Mouse (Mus musculus): Measurements from ENCODE around the gene Vmn1r115. TPM values are rescaled to one million over a fixed set of nuclear protein-coding genes. Genes with fewer than 3 reads are reported as not detected.
"Not testable (repeated sequence)": the region's sequence is repeated elsewhere in the genome, so short reads cannot be mapped to it uniquely, and the experiment has no call there.

Gene Vmn1r115
- not detected in 2 replicates for polyA plus RNA-seq (2015; fragmentation: Nextera tagmentation; extraction: Ambion mirVana)

DNA sequence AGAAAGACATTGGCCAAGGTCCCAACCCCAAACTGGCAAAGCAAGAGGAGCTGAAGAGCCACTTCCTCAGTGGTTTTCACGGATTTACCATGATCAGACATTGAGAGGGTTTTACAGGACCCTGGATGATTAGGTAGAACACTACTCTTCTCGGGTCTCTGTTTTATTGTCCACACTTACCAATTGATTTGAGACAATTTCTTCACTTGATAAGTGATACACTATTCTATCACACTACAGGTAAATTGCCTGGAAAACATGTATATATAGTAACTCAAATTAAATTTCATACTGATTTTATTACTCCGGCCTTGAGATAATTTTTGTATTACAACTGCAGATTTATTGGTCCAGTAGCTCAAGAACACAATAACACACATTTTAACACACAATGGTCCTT is at the start of gene Vmn1r115:
Gene Vmn1r115 (minus strand): TSS at position 101 of the 400 bp plus-strand sequence.
- not testable (repeated sequence) for H3K4me3 ChIP-seq; H3K9me3 ChIP-seq; H3K9ac ChIP-seq; H3K27me3 ChIP-seq; H3K4me1 ChIP-seq (replicated peaks); H3K4me2 ChIP-seq; H3K27ac ChIP-seq; ATAC-seq (ENCODE audit: low FRiP score); H3K36me3 ChIP-seq
- WGBS, result 91% methylated on average over 1 of the region's 3 CpGs

DNA sequence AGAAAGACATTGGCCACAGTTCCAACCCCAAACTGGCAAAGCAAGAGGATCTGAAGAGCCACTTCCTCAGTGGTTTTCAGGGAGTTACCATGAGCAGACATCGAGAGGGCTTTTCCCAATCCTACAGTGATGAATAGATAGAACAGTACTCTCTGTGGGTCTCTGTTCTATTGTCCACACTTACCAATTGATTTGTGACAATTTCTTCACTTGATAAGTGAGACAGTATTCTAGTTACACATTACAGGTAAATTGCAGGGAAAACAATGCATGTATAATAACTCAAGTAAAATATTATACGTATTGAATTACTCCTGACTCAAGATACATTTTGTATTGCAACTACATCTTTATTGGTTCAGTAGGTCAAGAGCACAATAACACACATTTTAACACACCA is 39.2 kb upstream of the Vmn1r115 start, which contains the start of gene Vmn1r117:
Gene Vmn1r117 (minus strand): TSS at position 101 of the 400 bp plus-strand sequence.
- not testable (repeated sequence) for H3K4me1 ChIP-seq (replicated peaks); H3K36me3 ChIP-seq; ATAC-seq (ENCODE audit: low FRiP score); H3K4me3 ChIP-seq; H3K9ac ChIP-seq; H3K27ac ChIP-seq; H3K27me3 ChIP-seq; H3K4me2 ChIP-seq; H3K9me3 ChIP-seq
- WGBS, result no CpG with 5 or more reads among the region's 2 CpGs

DNA sequence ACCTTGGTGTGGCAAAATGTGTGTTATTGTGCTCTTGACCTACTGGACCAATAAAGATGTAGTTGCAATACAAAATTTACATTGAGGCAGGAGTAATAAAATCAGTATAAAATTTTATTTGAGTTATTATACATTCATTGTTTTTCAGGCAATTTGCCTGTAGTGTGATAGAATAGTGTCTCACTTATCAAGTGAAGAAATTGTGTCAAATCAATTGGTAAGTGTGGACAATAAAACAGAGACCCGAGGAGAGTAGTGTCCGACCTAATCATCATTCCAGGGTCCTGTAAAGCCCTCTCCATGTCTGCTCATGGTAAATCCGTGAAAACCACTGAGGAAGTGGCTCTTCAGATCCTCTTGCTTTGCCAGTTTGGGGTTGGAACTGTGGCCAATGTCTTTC is 27.2 kb upstream of the Vmn1r115 start, which contains the start of gene Vmn1r116:
Gene Vmn1r116 (plus strand): TSS at position 301 of the 400 bp plus-strand sequence.
- not testable (repeated sequence) for H3K9ac ChIP-seq; H3K27me3 ChIP-seq; H3K4me2 ChIP-seq; H3K36me3 ChIP-seq; H3K4me1 ChIP-seq (replicated peaks); H3K27ac ChIP-seq; H3K4me3 ChIP-seq; H3K9me3 ChIP-seq; ATAC-seq (ENCODE audit: low FRiP score)
- WGBS, result 68% methylated on average over 3 of the region's 3 CpGs

DNA sequence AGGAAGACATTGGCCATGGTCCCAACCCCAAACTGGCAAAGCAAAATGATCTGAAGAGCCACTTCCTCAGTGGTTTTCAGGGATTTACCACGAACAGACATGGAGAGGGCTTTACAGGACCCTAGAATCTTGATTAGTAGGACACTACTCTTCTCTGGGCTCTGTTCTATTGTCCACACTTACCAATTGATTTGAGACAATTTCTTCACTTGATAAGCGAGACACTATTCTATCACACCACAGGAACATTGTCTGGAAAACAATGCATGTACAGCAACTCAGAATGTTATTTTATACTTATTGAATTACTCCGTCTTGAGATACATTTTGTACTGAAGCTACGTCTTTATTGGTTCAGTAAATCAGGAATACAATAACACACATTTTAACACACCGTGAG is 32.7 kb downstream of the Vmn1r115 start, which contains the start of gene Vmn1r114:
Gene Vmn1r114 (minus strand): TSS at position 101 of the 400 bp plus-strand sequence.
- not testable (repeated sequence) for H3K9ac ChIP-seq; H3K4me3 ChIP-seq; H3K27ac ChIP-seq; H3K4me1 ChIP-seq (replicated peaks); H3K36me3 ChIP-seq; H3K27me3 ChIP-seq; H3K9me3 ChIP-seq; H3K4me2 ChIP-seq; ATAC-seq (ENCODE audit: low FRiP score)
- WGBS, result no CpG with 5 or more reads among the region's 5 CpGs

Other genes with a start within 250 kb of the Vmn1r115 start
- not detected in 2 replicates for gene Gm4513, start 246.0 kb downstream of the Vmn1r115 start, polyA plus RNA-seq (2015; fragmentation: Nextera tagmentation; extraction: Ambion mirVana)
- not detected in 2 replicates for gene Vmn1r107, start 176.1 kb downstream of the Vmn1r115 start, polyA plus RNA-seq (2015; fragmentation: Nextera tagmentation; extraction: Ambion mirVana)
- not detected in 2 replicates for gene Vmn1r111, start 141.8 kb downstream of the Vmn1r115 start, polyA plus RNA-seq (2015; fragmentation: Nextera tagmentation; extraction: Ambion mirVana)
- gene Gm10668, start 114.4 kb downstream of the Vmn1r115 start, polyA plus RNA-seq (2015; fragmentation: Nextera tagmentation; extraction: Ambion mirVana), result not detected in 2 replicates
- gene Vmn1r112, start 73.8 kb downstream of the Vmn1r115 start, polyA plus RNA-seq (2015; fragmentation: Nextera tagmentation; extraction: Ambion mirVana), result not detected in 2 replicates
- gene Vmn1r113, start 57.7 kb downstream of the Vmn1r115 start, polyA plus RNA-seq (2015; fragmentation: Nextera tagmentation; extraction: Ambion mirVana), result not detected in 2 replicates
- not detected in 2 replicates for gene Vmn1r114, start 32.8 kb downstream of the Vmn1r115 start, polyA plus RNA-seq (2015; fragmentation: Nextera tagmentation; extraction: Ambion mirVana)
- gene Vmn1r116, start 27.3 kb upstream of the Vmn1r115 start, polyA plus RNA-seq (2015; fragmentation: Nextera tagmentation; extraction: Ambion mirVana), result not detected in 2 replicates
- gene Vmn1r117, start 39.1 kb upstream of the Vmn1r115 start, polyA plus RNA-seq (2015; fragmentation: Nextera tagmentation; extraction: Ambion mirVana), result not detected in 2 replicates
- gene Vmn1r118, start 67.4 kb upstream of the Vmn1r115 start, polyA plus RNA-seq (2015; fragmentation: Nextera tagmentation; extraction: Ambion mirVana), result not detected in 2 replicates
- not detected in 2 replicates for gene Vmn1r119, start 167.5 kb upstream of the Vmn1r115 start, polyA plus RNA-seq (2015; fragmentation: Nextera tagmentation; extraction: Ambion mirVana)
- gene Vmn1r120, start 208.8 kb upstream of the Vmn1r115 start, polyA plus RNA-seq (2015; fragmentation: Nextera tagmentation; extraction: Ambion mirVana), result not detected in 2 replicates

All from hindbrain, embryonic 13.5 days (tissue).